Mouse (Mus musculus): ENCODE measurements at regions not wholly inside any gene's neighbourhood (a gene's known extent, or its start where the extent isn't known, plus 50 kb on each side); places are given as distances from the start of the nearest gene placed in this dataset.

DNA sequence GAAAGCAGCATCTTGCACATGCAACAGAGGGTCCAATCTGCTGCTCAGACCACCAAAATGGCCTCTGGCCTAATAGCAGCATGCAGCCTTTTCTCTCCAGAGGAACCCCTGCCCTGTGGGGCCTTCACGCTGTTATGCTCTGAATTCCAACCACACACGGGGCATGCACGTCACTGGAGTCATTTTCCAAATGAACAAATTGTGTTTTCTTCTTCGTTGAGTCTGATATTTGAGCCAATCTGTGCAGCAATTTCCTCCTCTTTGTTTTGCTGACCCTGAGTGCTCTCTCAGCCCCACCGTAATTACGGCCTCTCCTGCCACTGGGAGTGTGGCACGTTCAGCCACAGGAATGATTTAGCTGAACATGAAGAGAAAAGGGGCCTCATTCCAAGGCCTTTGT lies 174.3 kb upstream of the Klhl29 start:
- no peak for TF ChIP-seq CTCF (IDR thresholded peaks at IDR 0.05; ENCODE audit: low read depth)
- TF ChIP-seq EP300 (optimal IDR thresholded peaks at IDR 0.05) = no peak

Measured in stomach, postnatal 0 days (tissue).